Mouse (Mus musculus): Measurements from ENCODE around the gene 1700034J05Rik. TPM values are rescaled to one million over a fixed set of nuclear protein-coding genes. Genes with fewer than 3 reads are reported as not detected.

The 1700034J05Rik gene
- total and polyA plus RNA-seq, 3 experiments, result not detected

DNA sequence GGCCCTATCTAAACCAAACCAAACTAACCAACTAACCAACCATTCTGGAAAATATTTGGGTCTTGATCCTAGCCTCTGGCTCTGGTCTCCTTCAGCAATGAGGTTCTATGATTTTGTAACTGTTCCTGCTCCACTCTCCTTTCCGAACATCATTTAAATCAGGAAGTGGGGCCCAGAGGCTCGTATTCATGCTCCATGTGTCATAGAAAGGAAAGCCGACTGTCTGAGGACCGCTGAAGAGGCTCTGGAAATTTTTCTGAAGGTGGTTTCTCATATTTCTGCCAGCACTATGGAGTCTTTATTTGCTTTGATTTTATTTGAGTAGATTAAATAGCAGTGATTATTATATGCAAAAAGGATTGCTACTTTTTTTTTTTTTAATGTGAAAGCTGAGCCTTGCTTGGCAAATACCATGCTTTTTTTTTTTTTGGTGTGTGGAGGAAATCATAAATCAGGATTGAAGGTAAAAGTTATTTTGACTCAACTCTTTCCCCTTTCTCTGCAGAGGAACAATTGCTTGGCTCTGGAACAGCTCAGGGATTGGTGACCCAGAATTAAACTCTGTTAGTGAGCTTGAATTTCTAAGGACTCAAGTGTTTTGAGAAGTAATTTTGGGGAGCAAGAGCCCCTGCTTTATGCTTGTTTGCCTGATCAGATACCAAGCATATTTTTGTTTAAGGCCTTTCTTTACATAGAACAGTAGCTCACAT, 40.6 kb downstream of the 1700034J05Rik start:
- dilution Hi-C loops (cut with MboI; ENCODE audit: extremely low pct_ligation_motif_present, extremely low pct_unique_long_range_greater_than_20kb, low sequenced_read_pairs) (no loop called here), in situ Hi-C loops (cut with MboI; ENCODE audit: low pct_ligation_motif_present, low pct_unique_long_range_greater_than_20kb, low sequenced_read_pairs) (no loop called here)
- H3K27me3 ChIP-seq (replicated peaks), result no peaks in the 10 kb centered on the region
- no peak overlapping the region for H3K27ac ChIP-seq (ENCODE audit: insufficient read depth, low read depth)
- no peak overlapping the region for H3K9ac ChIP-seq (ENCODE audit: insufficient read depth, low read depth)
- no peak for TF ChIP-seq MAX (IDR thresholded peaks at IDR 0.05; ENCODE audit: low read length)
- 0 out of 2 replicates have a peak, but pooled peaks have one; percentile 16 for TF ChIP-seq ZNF384 (IDR thresholded peaks at IDR 0.05; ENCODE audit: low read depth, low read length)
- H3K4me3 ChIP-seq (replicated peaks in 1 of 3; ENCODE audit: low read depth in 2 of 3, low read length in 2 of 3, poor library complexity in 1 of 3), result no peak overlapping the region
- no peak for DNase-seq (ENCODE audit: extremely low read depth)
- no peak overlapping the region for H3K4me2 ChIP-seq (ENCODE audit: insufficient read depth, low read depth, poor library complexity, severe bottlenecking)
- H3K36me3 ChIP-seq (replicated peaks in 1 of 2; ENCODE audit: control insufficient read depth in 1 of 2, insufficient read depth in 1 of 2, low read length in 1 of 2), result peaks cover 0 to 10% of the 10 kb centered on the region in 2 experiments
- H3K9me3 ChIP-seq (replicated peaks; ENCODE audit: low read length), result no peaks in the 10 kb centered on the region
- H3K4me1 ChIP-seq (ENCODE audit: control insufficient read depth in 1 of 2, insufficient read depth in 2 of 2), result peaks cover 10 to 40% of the 10 kb centered on the region in 2 experiments
- no peaks in the 10 kb centered on the region; the same call in 1 of the 2 replicates for H3K79me2 ChIP-seq (replicated peaks; ENCODE audit: control insufficient read depth, extremely low read depth, insufficient read depth, poor library complexity, severe bottlenecking)

DNA sequence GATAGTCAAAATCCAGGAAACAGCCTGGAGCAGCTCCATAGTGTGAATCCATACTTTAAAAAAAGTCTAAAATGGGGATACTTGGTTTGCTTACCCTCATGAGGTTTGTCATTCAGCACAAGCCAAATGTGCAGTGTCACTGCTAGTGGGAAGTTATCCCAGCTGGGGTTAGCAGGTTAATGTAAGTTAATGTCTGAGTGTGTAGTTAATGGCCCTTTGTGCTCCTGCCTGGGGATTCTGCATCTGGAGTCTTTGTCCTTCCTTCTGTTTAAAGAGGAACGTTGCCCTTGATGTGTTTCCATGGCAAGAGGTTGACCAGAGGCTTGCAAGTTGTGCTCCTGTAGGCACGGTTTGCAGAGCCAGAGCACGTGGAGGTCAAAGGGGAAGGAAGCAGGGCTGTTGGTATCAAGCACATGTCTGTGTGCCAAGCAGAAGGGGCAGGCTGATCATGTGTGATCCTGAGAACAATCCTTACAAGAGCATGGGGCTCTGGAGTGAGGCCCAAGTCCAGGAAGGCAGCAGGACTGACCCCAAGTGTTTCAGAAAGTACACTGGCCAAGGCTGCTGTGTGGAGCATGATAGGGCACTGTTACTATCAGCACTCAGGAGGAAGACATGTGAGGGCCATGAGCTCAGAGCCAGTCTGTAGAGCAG, 41.3 kb downstream of the 1700034J05Rik start:
- Histone ChIP-seq H3K4me1 (ENCODE audit: control insufficient read depth in 1 of 2, insufficient read depth in 2 of 2) (peaks cover 11 to 40% of the 10 kb centered on the region in 2 experiments), H3K4me3 (replicated peaks in 1 of 3; ENCODE audit: low read depth in 2 of 3, low read length in 2 of 3, poor library complexity in 1 of 3) (no peak overlapping the region), H3K79me2 (replicated peaks; ENCODE audit: control insufficient read depth, extremely low read depth, insufficient read depth, poor library complexity, severe bottlenecking) (no peaks in the 10 kb centered on the region; the same call in 1 of the 2 replicates), H3K27ac (ENCODE audit: insufficient read depth, low read depth) (no peak overlapping the region), H3K9me3 (replicated peaks; ENCODE audit: low read length) (no peaks in the 10 kb centered on the region), H3K27me3 (replicated peaks) (no peaks in the 10 kb centered on the region), H3K4me2 (ENCODE audit: insufficient read depth, low read depth, poor library complexity, severe bottlenecking) (no peak overlapping the region), H3K36me3 (replicated peaks in 1 of 2; ENCODE audit: control insufficient read depth in 1 of 2, insufficient read depth in 1 of 2, low read length in 1 of 2) (peaks cover 0 to 5% of the 10 kb centered on the region in 2 experiments), H3K9ac (ENCODE audit: insufficient read depth, low read depth) (no peak overlapping the region)
- TF ChIP-seq NRF1 (IDR thresholded peaks at IDR 0.05; ENCODE audit: low read depth, low read length) (no peak), SMC3 (IDR thresholded peaks at IDR 0.05; ENCODE audit: low read depth, low read length) (no peak), POLR2AphosphoS2 (IDR thresholded peaks at IDR 0.05; ENCODE audit: low read depth, low read length) (no peak), RAD21 (IDR thresholded peaks at IDR 0.05; ENCODE audit: low read depth, low read length) (no peak), ZMIZ1 (IDR thresholded peaks at IDR 0.05; ENCODE audit: low read depth, low read length) (no peak), ETS1 (conservative IDR thresholded peaks at IDR 0.05; ENCODE audit: low read depth, low read length) (no peak)
- dilution Hi-C loops (cut with MboI; ENCODE audit: extremely low pct_ligation_motif_present, extremely low pct_unique_long_range_greater_than_20kb, low sequenced_read_pairs), result no loop called here
- no peak for DNase-seq (ENCODE audit: extremely low read depth)
- in situ Hi-C loops (cut with MboI; ENCODE audit: low pct_ligation_motif_present, low pct_unique_long_range_greater_than_20kb, low sequenced_read_pairs), result no loop called here

- H3K36me3 ChIP-seq (replicated peaks in 1 of 2; ENCODE audit: control insufficient read depth in 1 of 2, insufficient read depth in 1 of 2, low read length in 1 of 2), result peaks cover 0 to 5% of the 10 kb centered on the region in 2 experiments
- H3K4me1 ChIP-seq (ENCODE audit: control insufficient read depth in 1 of 2, insufficient read depth in 2 of 2), result peaks cover 11 to 40% of the 10 kb centered on the region in 2 experiments
- H3K27ac ChIP-seq (ENCODE audit: insufficient read depth, low read depth), result no peak overlapping the region
- TF ChIP-seq HCFC1 (IDR thresholded peaks at IDR 0.05; ENCODE audit: low read depth, low read length), result no peak
- TF ChIP-seq PAX5 (IDR thresholded peaks at IDR 0.05; ENCODE audit: low read length), result no peak
- TF ChIP-seq NELFE (IDR thresholded peaks at IDR 0.05; ENCODE audit: low read depth, low read length), result no peak
- no peak for TF ChIP-seq KAT2A (IDR thresholded peaks at IDR 0.05; ENCODE audit: insufficient replicate concordance, low read length)
- no peak for TF ChIP-seq SMC3 (IDR thresholded peaks at IDR 0.05; ENCODE audit: low read depth, low read length)
- TF ChIP-seq ZMIZ1 (IDR thresholded peaks at IDR 0.05; ENCODE audit: low read depth, low read length), result no peak
- TF ChIP-seq MAX (IDR thresholded peaks at IDR 0.05; ENCODE audit: low read length), result no peak
- no peak for TF ChIP-seq POLR2AphosphoS2 (IDR thresholded peaks at IDR 0.05; ENCODE audit: low read depth, low read length)
- no peak for TF ChIP-seq MAZ (IDR thresholded peaks at IDR 0.05; ENCODE audit: low read depth, low read length)
- TF ChIP-seq TCF12 (IDR thresholded peaks at IDR 0.05; ENCODE audit: low read depth, low read length), result no peak
- TF ChIP-seq CTCF (conservative IDR thresholded peaks at IDR 0.05 in 1 of 2, IDR thresholded peaks at IDR 0.05 in 1 of 2; ENCODE audit: low read depth in 2 of 2, low read length in 2 of 2), result no peak
- TF ChIP-seq POLR2A (IDR thresholded peaks at IDR 0.05; ENCODE audit: low read depth, low read length), result no peak
- no peak for TF ChIP-seq UBTF (IDR thresholded peaks at IDR 0.05; ENCODE audit: low read depth, low read length)
- no peak for TF ChIP-seq ZC3H11A (IDR thresholded peaks at IDR 0.05; ENCODE audit: low read depth, low read length)
- no peak for TF ChIP-seq MAFK (IDR thresholded peaks at IDR 0.05; ENCODE audit: insufficient replicate concordance, low read length)
- TF ChIP-seq JUND (conservative IDR thresholded peaks at IDR 0.05; ENCODE audit: low read depth, low read length), result no peak
- TF ChIP-seq CHD1 (IDR thresholded peaks at IDR 0.05; ENCODE audit: low read depth, low read length), result no peak
- no peak for TF ChIP-seq IRF4 (IDR thresholded peaks at IDR 0.05; ENCODE audit: low read depth, low read length)
- in situ Hi-C loops (cut with MboI; ENCODE audit: low pct_ligation_motif_present, low pct_unique_long_range_greater_than_20kb, low sequenced_read_pairs) (no loop called here), dilution Hi-C loops (cut with MboI; ENCODE audit: extremely low pct_ligation_motif_present, extremely low pct_unique_long_range_greater_than_20kb, low sequenced_read_pairs) (no loop called here)
- no peaks in the 10 kb centered on the region for H3K27me3 ChIP-seq (replicated peaks)
- H3K4me3 ChIP-seq (replicated peaks in 1 of 3; ENCODE audit: low read depth in 2 of 3, low read length in 2 of 3, poor library complexity in 1 of 3), result no peak overlapping the region
- H3K9me3 ChIP-seq (replicated peaks; ENCODE audit: low read length), result no peaks in the 10 kb centered on the region
- no peak overlapping the region for H3K9ac ChIP-seq (ENCODE audit: insufficient read depth, low read depth)
- no peak overlapping the region for H3K4me2 ChIP-seq (ENCODE audit: insufficient read depth, low read depth, poor library complexity, severe bottlenecking)
- H3K79me2 ChIP-seq (replicated peaks; ENCODE audit: control insufficient read depth, extremely low read depth, insufficient read depth, poor library complexity, severe bottlenecking), result no peaks in the 10 kb centered on the region; the same call in 1 of the 2 replicates
- no peak for DNase-seq (ENCODE audit: extremely low read depth)
Measured at GRCm38 (mm10) chr6:146910801-146911200, 43.4 kb downstream of the 1700034J05Rik start.

All from CH12.LX (cell line).